Mouse (Mus musculus) spleen, adult 2 months (tissue): Measurements from ENCODE around the gene Gatad1.

Experiments
- CTCF ChIP-seq: fragments of 200-500 bp; IDR thresholded peaks from 2 replicates; pipeline ENCODE4 v1.5.1; 2011; ENCODE audit warnings: mild to moderate bottlenecking, inconsistent platforms; ENCODE audit not compliant: insufficient read depth, insufficient read length, insufficient replicate concordance; ENCODE audit errors: extremely low read depth
- POLR2A ChIP-seq: fragments of 200-500 bp; IDR thresholded peaks from 2 replicates; pipeline ENCODE4 v1.6.1; 2011; ENCODE audit warnings: low read depth, low read length, inconsistent platforms

GRCm38 (mm10) chr5:3653801-3654200 is 3.2 kb downstream of the Gatad1 start:
- TF ChIP-seq POLR2A (no peak), CTCF (no peak)
